Mouse (Mus musculus): Measurements from ENCODE around the gene Zfp277.

The Zfp277 gene

GRCm38 (mm10) chr12:40445206-40445605 lies 496 bp downstream of the Zfp277 start:
- peak; percentile 61 to 72 for DNase-seq (ENCODE audit: low spot score in 2 of 2)

GRCm38 (mm10) chr12:40438049-40438448 lies 7.7 kb downstream of the Zfp277 start:
- DNase-seq (ENCODE audit: low spot score in 2 of 2) = no peak

GRCm38 (mm10) chr12:40434101-40434500 lies 11.6 kb downstream of the Zfp277 start:
- DNase-seq (ENCODE audit: low spot score in 2 of 2) = peak in 1 of 2 experiments; percentile 30

GRCm38 (mm10) chr12:40431075-40431474 lies 14.6 kb downstream of the Zfp277 start:
- DNase-seq (ENCODE audit: low spot score in 2 of 2) = no peak

DNA sequence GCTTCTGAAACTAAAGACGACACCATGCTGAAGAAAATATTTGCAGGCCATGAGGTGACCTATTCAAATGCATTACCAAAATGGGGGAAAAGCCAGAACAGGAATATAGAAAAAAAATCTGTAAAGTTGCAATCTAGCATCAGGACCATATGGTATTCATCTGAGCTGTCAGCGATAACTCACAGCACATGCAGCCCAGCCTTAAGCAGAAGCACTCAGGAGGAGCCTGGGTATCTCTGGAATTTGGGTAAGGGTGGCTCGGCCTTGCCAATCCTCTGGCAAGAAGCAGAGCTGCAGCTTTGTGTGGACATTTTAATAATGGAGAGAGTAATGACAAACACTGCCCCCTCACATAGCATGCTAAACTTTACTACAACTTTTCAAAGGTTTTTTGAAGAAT lies 15.7 kb downstream of the Zfp277 start:
- DNase-seq (ENCODE audit: low spot score in 2 of 2) = no peak

GRCm38 (mm10) chr12:40427606-40428005 lies 18.1 kb downstream of the Zfp277 start:
- DNase-seq (ENCODE audit: low spot score in 2 of 2) = no peak

DNA sequence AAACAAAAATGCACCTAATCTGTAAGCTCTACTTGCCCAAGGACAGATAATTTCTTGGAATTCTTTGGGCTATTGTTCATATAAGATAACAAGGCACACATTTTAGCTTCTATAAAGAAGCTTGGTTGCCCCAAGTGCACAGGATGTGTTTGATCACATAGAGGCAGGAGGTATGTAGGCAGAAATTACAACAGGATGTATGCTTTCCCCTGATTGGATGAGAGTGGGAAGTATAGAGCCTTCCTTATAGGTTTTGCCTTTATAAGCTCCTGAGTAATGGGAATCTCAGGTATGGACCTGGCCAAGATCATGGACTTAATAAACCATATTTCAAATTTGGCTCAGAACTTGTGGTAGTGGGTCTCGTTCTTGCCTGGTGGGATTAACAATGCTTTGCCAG lies 20.7 kb downstream of the Zfp277 start:
- DNase-seq (ENCODE audit: low spot score in 2 of 2) = no peak

GRCm38 (mm10) chr12:40417257-40417656 lies 28.4 kb downstream of the Zfp277 start:
- DNase-seq (ENCODE audit: low spot score in 2 of 2) = peak in 1 of 2 experiments; percentile 13

- no peak for DNase-seq (ENCODE audit: low spot score in 2 of 2)
Observed at GRCm38 (mm10) chr12:40415312-40415925, 30.3 kb downstream of the Zfp277 start.

- no peak for DNase-seq (ENCODE audit: low spot score in 2 of 2)
Observed at GRCm38 (mm10) chr12:40414682-40415311, 30.9 kb downstream of the Zfp277 start.

DNA sequence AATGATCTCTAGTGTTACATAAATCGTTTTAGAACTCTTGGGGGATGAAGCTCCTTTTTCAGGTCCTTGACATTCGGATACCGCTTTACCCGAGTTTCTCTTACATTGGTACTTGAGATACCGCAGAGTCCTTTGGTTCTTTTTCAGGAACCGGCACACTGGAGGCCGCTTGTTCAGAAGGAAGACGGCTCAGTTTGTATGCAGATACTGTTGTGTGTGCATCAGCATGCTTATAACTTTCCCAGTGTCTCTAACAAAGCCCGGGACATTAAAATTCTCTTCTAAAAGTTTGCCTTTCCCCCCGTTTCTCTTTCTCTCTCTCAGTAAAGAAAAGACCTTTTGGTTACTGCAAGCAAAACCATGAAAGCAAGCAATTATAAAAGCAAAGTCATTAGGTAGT lies 45.9 kb downstream of the Zfp277 start:
- no peak for DNase-seq (ENCODE audit: low spot score in 2 of 2)

DNA sequence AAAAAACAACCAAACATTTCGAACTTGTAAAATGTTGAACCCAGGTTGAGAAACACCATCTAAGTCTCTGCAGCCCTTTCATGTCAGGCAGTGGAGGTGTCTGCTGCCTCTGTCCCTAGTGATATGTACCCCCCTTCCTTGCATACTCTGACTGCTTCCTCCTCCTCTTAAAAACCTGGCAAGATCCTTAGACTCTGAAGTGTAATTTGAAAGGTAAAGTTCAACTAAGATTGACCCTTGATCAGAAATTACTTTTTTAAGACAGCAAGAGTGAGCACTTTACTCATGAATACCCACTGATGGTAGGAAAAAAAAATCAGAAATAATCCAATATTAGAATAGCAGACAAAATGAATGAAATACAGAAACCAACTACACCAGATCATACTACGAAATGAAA lies 46.3 kb downstream of the Zfp277 start:
- DNase-seq (ENCODE audit: low spot score in 2 of 2) = no peak

- DNase-seq (ENCODE audit: low spot score in 2 of 2) = no peak
Observed at GRCm38 (mm10) chr12:40398916-40399315, 46.8 kb downstream of the Zfp277 start.

- no peak for DNase-seq (ENCODE audit: low spot score in 2 of 2)
Observed at GRCm38 (mm10) chr12:40392869-40393268, 52.8 kb downstream of the Zfp277 start.

DNA sequence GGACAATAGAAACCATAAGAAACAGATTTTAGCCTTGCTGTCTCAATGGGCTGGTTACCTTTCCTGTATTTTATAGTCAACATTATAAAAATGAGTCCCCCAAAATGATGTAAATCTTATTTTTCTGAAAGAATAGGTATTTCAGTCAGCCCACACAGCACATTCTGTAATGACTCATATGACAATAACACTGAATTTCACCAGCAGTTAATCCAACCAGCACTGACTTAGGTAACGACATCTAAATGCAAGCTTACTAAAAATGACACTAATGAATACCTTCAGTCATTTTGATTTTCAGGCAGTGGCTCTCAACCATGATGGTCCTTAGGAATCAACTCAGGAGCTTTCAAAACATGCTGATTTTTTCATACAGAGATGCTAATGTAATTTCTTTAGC lies 54.4 kb downstream of the Zfp277 start:
- no peak for DNase-seq (ENCODE audit: low spot score in 2 of 2)

DNA sequence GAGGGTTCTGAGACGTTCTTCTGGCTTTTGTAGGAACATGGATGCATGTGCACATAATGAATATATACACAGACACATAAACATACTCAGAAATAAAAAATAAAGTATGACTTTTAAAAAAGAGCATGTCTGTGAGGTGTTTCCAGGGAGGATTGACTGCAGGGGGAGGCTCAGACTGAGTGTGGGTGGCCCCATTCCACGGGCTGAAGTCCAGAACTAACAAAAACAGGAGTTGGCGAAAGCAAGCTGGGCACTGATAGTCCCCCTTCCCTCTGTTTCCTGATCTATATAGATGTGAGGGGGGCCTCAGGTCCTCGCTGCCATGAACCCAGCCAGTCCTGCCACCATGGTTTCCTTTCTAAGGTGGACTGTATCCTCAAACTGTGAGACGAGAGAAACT lies 57.9 kb downstream of the Zfp277 start:
- no peak for DNase-seq (ENCODE audit: low spot score in 2 of 2)

- DNase-seq (ENCODE audit: low spot score in 2 of 2) = no peak
Observed at GRCm38 (mm10) chr12:40385301-40385700, 60.4 kb downstream of the Zfp277 start.

- no peak for DNase-seq (ENCODE audit: low spot score in 2 of 2)
Observed at GRCm38 (mm10) chr12:40383718-40384117, 62.0 kb downstream of the Zfp277 start.

- DNase-seq (ENCODE audit: low spot score in 2 of 2) = no peak
Observed at GRCm38 (mm10) chr12:40382539-40382938, 63.2 kb downstream of the Zfp277 start.

- no peak for DNase-seq (ENCODE audit: low spot score in 2 of 2)
Observed at GRCm38 (mm10) chr12:40381824-40382223, 63.9 kb downstream of the Zfp277 start.

GRCm38 (mm10) chr12:40381173-40381801 lies 64.4 kb downstream of the Zfp277 start:
- DNase-seq (ENCODE audit: low spot score in 2 of 2) = no peak

GRCm38 (mm10) chr12:40379538-40379923 lies 66.2 kb downstream of the Zfp277 start:
- DNase-seq (ENCODE audit: low spot score in 2 of 2) = no peak

Measured in heart, adult 9 months (tissue).